Mouse (Mus musculus): ENCODE data around the gene Cfap299. TPM values are rescaled to one million over a fixed set of nuclear protein-coding genes. Genes with fewer than 3 reads are reported as not detected.

Gene Cfap299
- polyA plus RNA-seq, 1 experiment from 2014 or later, result not detected

GRCm38 (mm10) chr5:98761858-98762652 is 433.0 kb downstream of the Cfap299 start:
- no peak overlapping the region for H3K27ac ChIP-seq (ENCODE audit: low read depth, low read length)
- 91% methylated on average over 15 of the region's 15 CpGs for WGBS
- no peaks in the 10 kb centered on the region for H3K9me3 ChIP-seq (ENCODE audit: control insufficient read depth, low read length)
- no peaks in the 10 kb centered on the region for H3K4me1 ChIP-seq (ENCODE audit: control insufficient read depth, insufficient read depth, low read length)
- H3K9ac ChIP-seq (ENCODE audit: low read length), result no peak overlapping the region
- no peak overlapping the region for H3K4me3 ChIP-seq (ENCODE audit: low read depth, low read length)
- H3K4me2 ChIP-seq (ENCODE audit: low read depth), result no peak overlapping the region
- H3K27me3 ChIP-seq (ENCODE audit: control insufficient read depth, insufficient read depth, low read length), result no peaks in the 10 kb centered on the region
- ATAC-seq (ENCODE audit: insufficient read depth, low FRiP score, low TSS enrichment), result no peak
- DNase-seq (ENCODE audit: low spot score), result no peak
- H3K36me3 ChIP-seq (ENCODE audit: control insufficient read depth, insufficient read depth, low read length), result no peaks in the 10 kb centered on the region

GRCm38 (mm10) chr5:98778588-98778987 is 449.5 kb downstream of the Cfap299 start:
- Histone ChIP-seq H3K4me2 (ENCODE audit: low read depth) (no peak overlapping the region), H3K9ac (ENCODE audit: low read length) (no peak overlapping the region), H3K4me3 (ENCODE audit: low read depth, low read length) (no peak overlapping the region), H3K27ac (ENCODE audit: low read depth, low read length) (no peak overlapping the region), H3K27me3 (ENCODE audit: control insufficient read depth, insufficient read depth, low read length) (no peaks in the 10 kb centered on the region), H3K9me3 (ENCODE audit: control insufficient read depth, low read length) (no peaks in the 10 kb centered on the region), H3K4me1 (ENCODE audit: control insufficient read depth, insufficient read depth, low read length) (no peaks in the 10 kb centered on the region), H3K36me3 (ENCODE audit: control insufficient read depth, insufficient read depth, low read length) (no peaks in the 10 kb centered on the region)
- DNase-seq (ENCODE audit: low spot score) (no peak), ATAC-seq (ENCODE audit: insufficient read depth, low FRiP score, low TSS enrichment) (no peak)
- 92% methylated on average over 4 of the region's 4 CpGs for WGBS

GRCm38 (mm10) chr5:98782066-98782465 is 453.0 kb downstream of the Cfap299 start:
- no peak overlapping the region for H3K9ac ChIP-seq (ENCODE audit: low read length)
- no peaks in the 10 kb centered on the region for H3K9me3 ChIP-seq (ENCODE audit: control insufficient read depth, low read length)
- no peaks in the 10 kb centered on the region for H3K36me3 ChIP-seq (ENCODE audit: control insufficient read depth, insufficient read depth, low read length)
- DNase-seq (ENCODE audit: low spot score) (no peak), ATAC-seq (ENCODE audit: insufficient read depth, low FRiP score, low TSS enrichment) (no peak)
- no peaks in the 10 kb centered on the region for H3K4me1 ChIP-seq (ENCODE audit: control insufficient read depth, insufficient read depth, low read length)
- no peak overlapping the region for H3K4me3 ChIP-seq (ENCODE audit: low read depth, low read length)
- H3K27ac ChIP-seq (ENCODE audit: low read depth, low read length), result no peak overlapping the region
- no peak overlapping the region for H3K4me2 ChIP-seq (ENCODE audit: low read depth)
- no peaks in the 10 kb centered on the region for H3K27me3 ChIP-seq (ENCODE audit: control insufficient read depth, insufficient read depth, low read length)
- 96% methylated on average over 7 of the region's 7 CpGs for WGBS

GRCm38 (mm10) chr5:98787735-98788134 is 458.6 kb downstream of the Cfap299 start:
- Histone ChIP-seq H3K27ac (ENCODE audit: low read depth, low read length) (no peak overlapping the region), H3K4me3 (ENCODE audit: low read depth, low read length) (no peak overlapping the region), H3K9ac (ENCODE audit: low read length) (no peak overlapping the region), H3K9me3 (ENCODE audit: control insufficient read depth, low read length) (no peaks in the 10 kb centered on the region), H3K36me3 (ENCODE audit: control insufficient read depth, insufficient read depth, low read length) (no peaks in the 10 kb centered on the region), H3K27me3 (ENCODE audit: control insufficient read depth, insufficient read depth, low read length) (no peaks in the 10 kb centered on the region), H3K4me2 (ENCODE audit: low read depth) (no peak overlapping the region), H3K4me1 (ENCODE audit: control insufficient read depth, insufficient read depth, low read length) (no peaks in the 10 kb centered on the region)
- DNase-seq (ENCODE audit: low spot score), result no peak
- WGBS, result 75% methylated on average over 4 of the region's 4 CpGs
- no peak for ATAC-seq (ENCODE audit: insufficient read depth, low FRiP score, low TSS enrichment)

- no peaks in the 10 kb centered on the region for H3K27me3 ChIP-seq (ENCODE audit: control insufficient read depth, insufficient read depth, low read length)
- ATAC-seq (ENCODE audit: insufficient read depth, low FRiP score, low TSS enrichment), result no peak
- H3K4me1 ChIP-seq (ENCODE audit: control insufficient read depth, insufficient read depth, low read length), result no peaks in the 10 kb centered on the region
- no peak for DNase-seq (ENCODE audit: low spot score)
- H3K36me3 ChIP-seq (ENCODE audit: control insufficient read depth, insufficient read depth, low read length), result no peaks in the 10 kb centered on the region
- H3K27ac ChIP-seq (ENCODE audit: low read depth, low read length), result no peak overlapping the region
- 84% methylated on average over 7 of the region's 7 CpGs for WGBS
- no peak overlapping the region for H3K4me2 ChIP-seq (ENCODE audit: low read depth)
- no peaks in the 10 kb centered on the region for H3K9me3 ChIP-seq (ENCODE audit: control insufficient read depth, low read length)
- H3K4me3 ChIP-seq (ENCODE audit: low read depth, low read length), result no peak overlapping the region
- no peak overlapping the region for H3K9ac ChIP-seq (ENCODE audit: low read length)
These were observed 459.5 kb downstream of the Cfap299 start for GRCm38 (mm10) chr5:98788568-98788967.

- ATAC-seq (ENCODE audit: insufficient read depth, low FRiP score, low TSS enrichment), result no peak
- H3K4me2 ChIP-seq (ENCODE audit: low read depth), result no peak overlapping the region
- no peak overlapping the region for H3K9ac ChIP-seq (ENCODE audit: low read length)
- no peaks in the 10 kb centered on the region for H3K36me3 ChIP-seq (ENCODE audit: control insufficient read depth, insufficient read depth, low read length)
- H3K9me3 ChIP-seq (ENCODE audit: control insufficient read depth, low read length), result no peaks in the 10 kb centered on the region
- no peaks in the 10 kb centered on the region for H3K4me1 ChIP-seq (ENCODE audit: control insufficient read depth, insufficient read depth, low read length)
- no peaks in the 10 kb centered on the region for H3K27me3 ChIP-seq (ENCODE audit: control insufficient read depth, insufficient read depth, low read length)
- no peak for DNase-seq (ENCODE audit: low spot score)
- H3K27ac ChIP-seq (ENCODE audit: low read depth, low read length), result no peak overlapping the region
- WGBS, result 71% methylated on average over 7 of the region's 7 CpGs
- H3K4me3 ChIP-seq (ENCODE audit: low read depth, low read length), result no peak overlapping the region
These were observed 461.9 kb downstream of the Cfap299 start for GRCm38 (mm10) chr5:98790894-98791607.

- H3K36me3 ChIP-seq (ENCODE audit: control insufficient read depth, insufficient read depth, low read length), result no peaks in the 10 kb centered on the region
- DNase-seq (ENCODE audit: low spot score) (no peak), ATAC-seq (ENCODE audit: insufficient read depth, low FRiP score, low TSS enrichment) (no peak)
- no peaks in the 10 kb centered on the region for H3K9me3 ChIP-seq (ENCODE audit: control insufficient read depth, low read length)
- no peak overlapping the region for H3K4me2 ChIP-seq (ENCODE audit: low read depth)
- H3K27me3 ChIP-seq (ENCODE audit: control insufficient read depth, insufficient read depth, low read length), result no peaks in the 10 kb centered on the region
- H3K27ac ChIP-seq (ENCODE audit: low read depth, low read length), result no peak overlapping the region
- WGBS, result 69% methylated on average over 5 of the region's 5 CpGs
- no peaks in the 10 kb centered on the region for H3K4me1 ChIP-seq (ENCODE audit: control insufficient read depth, insufficient read depth, low read length)
- H3K9ac ChIP-seq (ENCODE audit: low read length), result no peak overlapping the region
- H3K4me3 ChIP-seq (ENCODE audit: low read depth, low read length), result no peak overlapping the region
These were observed 472.4 kb downstream of the Cfap299 start for GRCm38 (mm10) chr5:98801495-98801894.

GRCm38 (mm10) chr5:98804761-98805160 is 475.7 kb downstream of the Cfap299 start:
- H3K27ac ChIP-seq (ENCODE audit: low read depth, low read length), result no peak overlapping the region
- no peak overlapping the region for H3K4me3 ChIP-seq (ENCODE audit: low read depth, low read length)
- ATAC-seq (ENCODE audit: insufficient read depth, low FRiP score, low TSS enrichment) (no peak), DNase-seq (ENCODE audit: low spot score) (no peak)
- no peak overlapping the region for H3K9ac ChIP-seq (ENCODE audit: low read length)
- no peaks in the 10 kb centered on the region for H3K36me3 ChIP-seq (ENCODE audit: control insufficient read depth, insufficient read depth, low read length)
- whole genome bisulfite sequencing, result 84% methylated on average over 6 of the region's 6 CpGs
- no peaks in the 10 kb centered on the region for H3K9me3 ChIP-seq (ENCODE audit: control insufficient read depth, low read length)
- no peaks in the 10 kb centered on the region for H3K27me3 ChIP-seq (ENCODE audit: control insufficient read depth, insufficient read depth, low read length)
- H3K4me1 ChIP-seq (ENCODE audit: control insufficient read depth, insufficient read depth, low read length), result no peaks in the 10 kb centered on the region
- no peak overlapping the region for H3K4me2 ChIP-seq (ENCODE audit: low read depth)

- no peak for DNase-seq (ENCODE audit: low spot score)
- no peaks in the 10 kb centered on the region for H3K36me3 ChIP-seq (ENCODE audit: control insufficient read depth, insufficient read depth, low read length)
- no peaks in the 10 kb centered on the region for H3K9me3 ChIP-seq (ENCODE audit: control insufficient read depth, low read length)
- WGBS, result 96% methylated on average over 4 of the region's 4 CpGs
- H3K9ac ChIP-seq (ENCODE audit: low read length), result no peak overlapping the region
- no peak overlapping the region for H3K4me3 ChIP-seq (ENCODE audit: low read depth, low read length)
- H3K4me1 ChIP-seq (ENCODE audit: control insufficient read depth, insufficient read depth, low read length), result no peaks in the 10 kb centered on the region
- H3K27me3 ChIP-seq (ENCODE audit: control insufficient read depth, insufficient read depth, low read length), result no peaks in the 10 kb centered on the region
- no peak overlapping the region for H3K4me2 ChIP-seq (ENCODE audit: low read depth)
- ATAC-seq (ENCODE audit: insufficient read depth, low FRiP score, low TSS enrichment), result no peak
- H3K27ac ChIP-seq (ENCODE audit: low read depth, low read length), result no peak overlapping the region
These were observed 477.4 kb downstream of the Cfap299 start for GRCm38 (mm10) chr5:98806492-98806891.

Data from neural tube, embryonic 11.5 days (tissue).